Mouse (Mus musculus) kidney, adult 11 months (tissue): ENCODE data around the gene Hjurp.
"Not testable (repeated sequence)": the region's sequence is repeated elsewhere in the genome, so short reads cannot be mapped to it uniquely, and the experiment has no call there.

Source experiments
- DNase-seq: peaks from one replicate; pipeline ENCODE4 v3.0.0; 2022

The Hjurp gene

GRCm38 (mm10) chr1:88235046-88235893 is 42.2 kb downstream of the Hjurp start:
- no peak for DNase-seq

- DNase-seq, result no peak
These were observed 42.8 kb downstream of the Hjurp start for GRCm38 (mm10) chr1:88234646-88235045.

GRCm38 (mm10) chr1:88234248-88234610 is 43.2 kb downstream of the Hjurp start:
- no peak for DNase-seq

GRCm38 (mm10) chr1:88233421-88234247 is 43.8 kb downstream of the Hjurp start:
- DNase-seq, result no peak

GRCm38 (mm10) chr1:88232664-88233380 is 44.6 kb downstream of the Hjurp start:
- DNase-seq, result no peak

- no peak for DNase-seq
These were observed 45.5 kb downstream of the Hjurp start for GRCm38 (mm10) chr1:88231803-88232499.

GRCm38 (mm10) chr1:88230981-88231802 is 46.2 kb downstream of the Hjurp start:
- DNase-seq, result no peak

GRCm38 (mm10) chr1:88230421-88230820 is 47.0 kb downstream of the Hjurp start:
- no peak for DNase-seq

- no peak for DNase-seq
These were observed 47.4 kb downstream of the Hjurp start for GRCm38 (mm10) chr1:88229986-88230385.

- no peak for DNase-seq
These were observed 47.9 kb downstream of the Hjurp start for GRCm38 (mm10) chr1:88229566-88229965.

GRCm38 (mm10) chr1:88228121-88228520 is 49.3 kb downstream of the Hjurp start:
- DNase-seq, result no peak

- no peak for DNase-seq
These were observed 50.0 kb downstream of the Hjurp start for GRCm38 (mm10) chr1:88227482-88227881.

- DNase-seq, result no peak
These were observed 50.6 kb downstream of the Hjurp start, which contains the start of gene Mroh2a for GRCm38 (mm10) chr1:88226670-88227379. Mroh2a (plus strand) TSS chr1:88226986.

- no peak for DNase-seq
These were observed 51.7 kb downstream of the Hjurp start for GRCm38 (mm10) chr1:88225741-88226140.

GRCm38 (mm10) chr1:88225301-88225700 is 52.1 kb downstream of the Hjurp start:
- DNase-seq, result not testable (repeated sequence)

- no peak for DNase-seq
These were observed 53.2 kb downstream of the Hjurp start for GRCm38 (mm10) chr1:88224029-88224776.

- no peak for DNase-seq
These were observed 53.8 kb downstream of the Hjurp start for GRCm38 (mm10) chr1:88223591-88223990.

- not testable (repeated sequence) for DNase-seq
These were observed 54.4 kb downstream of the Hjurp start for GRCm38 (mm10) chr1:88223011-88223515.

- no peak for DNase-seq
These were observed 55.2 kb downstream of the Hjurp start for GRCm38 (mm10) chr1:88222216-88222615.

- DNase-seq, result no peak
These were observed 57.1 kb downstream of the Hjurp start for GRCm38 (mm10) chr1:88220336-88220735.
